Mouse (Mus musculus): ENCODE data around the gene Rfc4. TPM values are rescaled to one million over a fixed set of nuclear protein-coding genes. Genes with fewer than 3 reads are reported as not detected.

Rfc4 gene
- polyA plus RNA-seq, 1 experiment, result 18.9 TPM

- Histone ChIP-seq H3K36me3 (ENCODE audit: control insufficient read depth, insufficient read depth) (peaks cover 21% of the 10 kb centered on the region), H3K4me3 (no peak overlapping the region), H3ac (ENCODE audit: control insufficient read depth, insufficient read length) (no peak overlapping the region), H3K4me2 (ENCODE audit: low read depth) (no peak overlapping the region), H3K79me2 (ENCODE audit: control insufficient read depth, insufficient read depth) (peaks cover 15% of the 10 kb centered on the region), H3K27me3 (ENCODE audit: control insufficient read depth, insufficient read depth, insufficient read length) (no peaks in the 10 kb centered on the region)
- TF ChIP-seq SRF (IDR thresholded peaks at IDR 0.05; ENCODE audit: control insufficient read depth, insufficient read length, low read depth), result no peak
- TF ChIP-seq POLR2AphosphoS2 (IDR thresholded peaks at IDR 0.05; ENCODE audit: insufficient read length, low read depth), result no peak
- no peak for TF ChIP-seq TCF3 (IDR thresholded peaks at IDR 0.05; ENCODE audit: insufficient read length, low read depth)
- no peak for TF ChIP-seq TCF12 (IDR thresholded peaks at IDR 0.05; ENCODE audit: insufficient read depth, poor library complexity, severe bottlenecking)
- no peak for TF ChIP-seq POLR2A (IDR thresholded peaks at IDR 0.05; ENCODE audit: insufficient read length, low read depth)
- no peak for TF ChIP-seq MYOD1 (IDR thresholded peaks at IDR 0.05; ENCODE audit: control insufficient read depth in 1 of 3, insufficient read length in 2 of 3, low read depth in 2 of 3)
- no peak for TF ChIP-seq MYOG (IDR thresholded peaks at IDR 0.05; ENCODE audit: control insufficient read depth in 1 of 3, insufficient read depth in 1 of 3, insufficient read length in 2 of 3, low read depth in 2 of 3)
- TF ChIP-seq REST (IDR thresholded peaks at IDR 0.05; ENCODE audit: insufficient read depth, insufficient read length), result no peak
- TF ChIP-seq MAX (IDR thresholded peaks at IDR 0.05; ENCODE audit: low read depth), result no peak
- no peak for TF ChIP-seq CEBPB (IDR thresholded peaks at IDR 0.05; ENCODE audit: insufficient read depth, poor library complexity, severe bottlenecking)
- TF ChIP-seq E2F4 (IDR thresholded peaks at IDR 0.05; ENCODE audit: insufficient read depth), result no peak
- no peak for TF ChIP-seq USF1 (IDR thresholded peaks at IDR 0.05; ENCODE audit: low read depth)
These were observed 5.1 kb downstream of the Rfc4 start for GRCm38 (mm10) chr16:23122446-23122845.

GRCm38 (mm10) chr16:23117173-23117572, 10.4 kb downstream of the Rfc4 start:
- Histone ChIP-seq H3K36me3 (ENCODE audit: control insufficient read depth, insufficient read depth) (peaks cover 43% of the 10 kb centered on the region), H3ac (ENCODE audit: control insufficient read depth, insufficient read length) (no peak overlapping the region), H3K4me2 (ENCODE audit: low read depth) (no peak overlapping the region), H3K27me3 (ENCODE audit: control insufficient read depth, insufficient read depth, insufficient read length) (no peaks in the 10 kb centered on the region), H3K79me2 (ENCODE audit: control insufficient read depth, insufficient read depth) (no peaks in the 10 kb centered on the region), H3K4me3 (no peak overlapping the region)
- TF ChIP-seq MYOG (IDR thresholded peaks at IDR 0.05; ENCODE audit: control insufficient read depth in 1 of 3, insufficient read depth in 1 of 3, insufficient read length in 2 of 3, low read depth in 2 of 3) (no peak), E2F4 (IDR thresholded peaks at IDR 0.05; ENCODE audit: insufficient read depth) (no peak), CEBPB (IDR thresholded peaks at IDR 0.05; ENCODE audit: insufficient read depth, poor library complexity, severe bottlenecking) (no peak), TCF3 (IDR thresholded peaks at IDR 0.05; ENCODE audit: insufficient read length, low read depth) (no peak), REST (IDR thresholded peaks at IDR 0.05; ENCODE audit: insufficient read depth, insufficient read length) (no peak), POLR2AphosphoS2 (IDR thresholded peaks at IDR 0.05; ENCODE audit: insufficient read length, low read depth) (peak; percentile 33), TCF12 (IDR thresholded peaks at IDR 0.05; ENCODE audit: insufficient read depth, poor library complexity, severe bottlenecking) (no peak)

- Histone ChIP-seq H3K79me2 (ENCODE audit: control insufficient read depth, insufficient read depth) (peaks cover 16% of the 10 kb centered on the region), H3K4me3 (no peak overlapping the region), H3ac (ENCODE audit: control insufficient read depth, insufficient read length) (no peak overlapping the region), H3K4me2 (ENCODE audit: low read depth) (no peak overlapping the region), H3K27me3 (ENCODE audit: control insufficient read depth, insufficient read depth, insufficient read length) (no peaks in the 10 kb centered on the region), H3K36me3 (ENCODE audit: control insufficient read depth, insufficient read depth) (peaks cover 55% of the 10 kb centered on the region)
- TF ChIP-seq POLR2A (IDR thresholded peaks at IDR 0.05; ENCODE audit: insufficient read length, low read depth), result no peak
- TF ChIP-seq MAX (IDR thresholded peaks at IDR 0.05; ENCODE audit: low read depth), result no peak
- TF ChIP-seq REST (IDR thresholded peaks at IDR 0.05; ENCODE audit: insufficient read depth, insufficient read length), result no peak
- TF ChIP-seq POLR2AphosphoS2 (IDR thresholded peaks at IDR 0.05; ENCODE audit: insufficient read length, low read depth), result no peak
- TF ChIP-seq MYOD1 (IDR thresholded peaks at IDR 0.05; ENCODE audit: control insufficient read depth in 1 of 3, insufficient read length in 2 of 3, low read depth in 2 of 3), result no peak
- no peak for TF ChIP-seq SRF (IDR thresholded peaks at IDR 0.05; ENCODE audit: control insufficient read depth, insufficient read length, low read depth)
- no peak for TF ChIP-seq USF1 (IDR thresholded peaks at IDR 0.05; ENCODE audit: low read depth)
- TF ChIP-seq E2F4 (IDR thresholded peaks at IDR 0.05; ENCODE audit: insufficient read depth), result no peak
- TF ChIP-seq CEBPB (IDR thresholded peaks at IDR 0.05; ENCODE audit: insufficient read depth, poor library complexity, severe bottlenecking), result no peak
- no peak for TF ChIP-seq MYOG (IDR thresholded peaks at IDR 0.05; ENCODE audit: control insufficient read depth in 1 of 3, insufficient read depth in 1 of 3, insufficient read length in 2 of 3, low read depth in 2 of 3)
These were observed 12.1 kb downstream of the Rfc4 start for GRCm38 (mm10) chr16:23115486-23115885.

DNA sequence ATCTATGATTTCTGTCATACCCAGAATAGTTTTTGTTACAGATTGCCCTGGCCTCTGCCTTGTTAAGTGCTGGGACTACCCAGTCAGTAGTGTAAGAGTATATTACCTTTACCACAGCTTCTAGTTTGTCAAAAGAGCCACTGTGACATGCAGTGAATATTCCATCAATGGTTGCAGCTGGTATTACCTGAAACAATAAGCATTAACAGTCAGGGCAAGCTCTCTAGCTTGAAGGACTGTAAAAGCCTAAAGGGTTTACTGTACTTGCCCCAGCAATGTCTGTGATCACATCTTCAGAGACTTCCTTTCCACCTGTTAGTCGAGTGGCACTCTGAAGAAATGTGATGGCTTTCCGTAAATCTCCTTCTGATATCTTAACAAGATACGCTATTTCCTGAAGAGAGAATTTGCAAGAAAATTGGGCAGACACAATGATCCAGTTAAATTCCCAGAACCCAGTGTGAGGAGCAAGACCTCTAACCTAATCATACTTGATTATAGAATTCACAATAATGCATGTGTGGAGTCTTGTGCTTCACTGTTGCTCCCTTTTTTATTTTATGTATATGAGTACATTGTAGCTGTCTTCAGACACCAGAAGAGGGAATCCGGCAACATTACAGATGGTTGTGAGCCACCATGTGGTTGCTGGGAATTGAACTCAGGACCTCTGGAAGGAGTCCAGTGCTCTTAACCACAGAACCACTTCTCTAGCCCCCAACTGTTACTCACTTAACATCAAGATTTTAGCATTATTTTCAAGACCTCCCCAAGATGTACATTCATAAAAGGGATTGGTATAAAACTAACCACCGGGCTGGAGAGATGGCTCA, 13.0 kb downstream of the Rfc4 start:
- H3K4me3 ChIP-seq, result no peak overlapping the region

DNA sequence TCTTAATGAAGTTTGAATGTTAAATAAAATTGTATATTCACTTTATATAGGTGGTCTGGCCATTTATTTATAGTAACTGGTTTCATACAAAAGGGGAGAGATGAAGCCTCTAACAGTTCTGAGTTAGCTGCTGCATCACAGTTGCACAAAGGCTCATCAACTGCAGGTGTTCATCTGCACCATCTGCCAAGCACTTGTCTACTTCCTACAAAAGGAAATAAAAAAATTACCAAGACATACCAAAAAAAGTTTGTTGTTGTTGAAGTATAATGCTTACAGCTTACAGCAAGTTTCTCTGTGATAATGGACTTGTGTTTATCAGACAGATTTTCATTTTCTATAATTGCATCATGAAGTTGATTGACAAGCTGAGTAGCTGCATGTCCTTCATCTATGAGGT, 13.6 kb downstream of the Rfc4 start:
- Histone ChIP-seq H3K27me3 (ENCODE audit: control insufficient read depth, insufficient read depth, insufficient read length) (no peaks in the 10 kb centered on the region), H3K79me2 (ENCODE audit: control insufficient read depth, insufficient read depth) (peaks cover 32% of the 10 kb centered on the region), H3ac (ENCODE audit: control insufficient read depth, insufficient read length) (no peak overlapping the region), H3K4me2 (ENCODE audit: low read depth) (no peak overlapping the region), H3K36me3 (ENCODE audit: control insufficient read depth, insufficient read depth) (peaks cover 59% of the 10 kb centered on the region), H3K4me3 (no peak overlapping the region)
- TF ChIP-seq TCF3 (IDR thresholded peaks at IDR 0.05; ENCODE audit: insufficient read length, low read depth) (no peak), POLR2A (IDR thresholded peaks at IDR 0.05; ENCODE audit: insufficient read length, low read depth) (peak; percentile 7), POLR2AphosphoS2 (IDR thresholded peaks at IDR 0.05; ENCODE audit: insufficient read length, low read depth) (peak; percentile 24)

More for the DNA sequence above, 13.0 kb downstream of the Rfc4 start:
- peaks cover 25% of the 10 kb centered on the region for H3K79me2 ChIP-seq (ENCODE audit: control insufficient read depth, insufficient read depth)
- H3K36me3 ChIP-seq (ENCODE audit: control insufficient read depth, insufficient read depth), result peaks cover 57% of the 10 kb centered on the region
- H3K4me2 ChIP-seq (ENCODE audit: low read depth), result no peak overlapping the region
- TF ChIP-seq POLR2AphosphoS2 (IDR thresholded peaks at IDR 0.05; ENCODE audit: insufficient read length, low read depth), result peak; percentile 69
- no peak for TF ChIP-seq REST (IDR thresholded peaks at IDR 0.05; ENCODE audit: insufficient read depth, insufficient read length)
- H3ac ChIP-seq (ENCODE audit: control insufficient read depth, insufficient read length), result no peak overlapping the region
- no peaks in the 10 kb centered on the region for H3K27me3 ChIP-seq (ENCODE audit: control insufficient read depth, insufficient read depth, insufficient read length)

Measured in myocyte (in vitro differentiated cells).